Mouse (Mus musculus) spleen, postnatal 4 days (tissue): ENCODE measurements around the gene Tctex1d2.

Experiments
- DNase-seq, 2 experiments: peaks; one replicate each; pipeline ENCODE4 v3.0.0; 2022; ENCODE audit warnings: low spot score in 2 of 2

Tctex1d2 gene

DNA sequence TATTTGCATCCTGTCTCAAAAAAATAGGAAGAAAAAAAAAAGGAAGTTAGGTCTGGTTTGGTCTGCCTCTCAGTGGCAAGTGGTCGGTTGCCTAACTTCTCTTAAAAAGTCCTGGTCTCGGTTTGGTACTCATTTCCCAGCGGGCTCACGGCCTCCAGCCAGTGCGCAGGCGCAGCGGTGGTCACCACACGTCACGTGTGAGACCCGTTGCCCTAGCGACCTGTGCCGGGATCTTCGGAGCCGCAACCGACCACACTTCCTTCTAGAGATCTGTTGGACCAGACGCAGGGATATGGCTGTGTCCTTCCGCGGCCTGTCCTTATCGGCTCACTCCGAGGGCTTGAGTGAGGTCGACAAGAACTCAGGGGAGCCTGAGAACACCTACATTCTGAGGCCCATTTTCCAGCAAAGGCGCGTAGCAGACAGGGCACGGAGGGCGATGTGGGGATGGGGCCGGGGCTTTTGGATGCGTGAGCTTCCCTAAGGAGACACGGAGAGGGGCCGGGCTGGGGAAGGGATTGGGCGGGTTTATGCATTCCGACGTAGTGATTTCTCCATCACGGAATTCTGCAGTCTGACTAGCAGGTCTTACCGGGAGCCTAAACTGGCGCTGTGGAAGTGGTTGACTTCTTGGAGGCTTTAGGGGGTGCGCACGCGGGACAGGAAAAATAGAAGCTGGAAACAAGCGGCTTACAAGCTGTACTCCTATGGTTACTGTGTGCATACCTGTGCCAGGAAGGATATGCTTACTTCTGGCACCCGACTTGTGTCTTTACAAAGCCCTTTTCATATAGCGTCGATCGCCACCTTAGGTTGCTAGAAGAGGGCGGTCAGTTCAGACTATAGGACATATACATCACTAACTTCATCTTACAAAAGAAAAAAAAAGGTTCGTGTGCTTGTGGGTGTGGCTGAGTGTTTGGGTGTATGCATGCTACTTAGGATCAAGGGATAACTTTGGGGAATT, at the start of gene Tctex1d2:
Gene Tctex1d2, plus strand, starts transcription at position 186 of the 967 bp plus-strand sequence.
- peak; percentile 89 to 95 for DNase-seq

DNA sequence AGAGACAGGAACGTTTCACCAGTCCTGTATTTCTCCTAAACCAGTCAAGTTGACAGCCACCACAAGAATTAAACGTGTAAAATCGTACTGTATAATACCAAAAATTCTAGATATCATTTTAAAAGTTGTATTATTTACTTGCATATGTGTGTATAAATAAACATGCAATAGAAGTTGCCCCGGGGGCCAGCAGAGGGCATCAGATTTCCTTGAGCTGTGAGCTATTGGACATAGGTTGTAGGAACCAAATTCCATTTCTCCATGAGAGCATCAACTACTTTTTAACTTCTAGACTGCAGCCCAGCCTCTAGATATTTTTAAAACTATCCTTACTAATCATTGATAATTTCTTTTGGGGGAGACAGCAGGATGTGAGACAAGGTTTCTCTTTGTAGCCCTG, 48.2 kb upstream of the Tctex1d2 start:
- DNase-seq: peak; percentile 32 to 64

DNA sequence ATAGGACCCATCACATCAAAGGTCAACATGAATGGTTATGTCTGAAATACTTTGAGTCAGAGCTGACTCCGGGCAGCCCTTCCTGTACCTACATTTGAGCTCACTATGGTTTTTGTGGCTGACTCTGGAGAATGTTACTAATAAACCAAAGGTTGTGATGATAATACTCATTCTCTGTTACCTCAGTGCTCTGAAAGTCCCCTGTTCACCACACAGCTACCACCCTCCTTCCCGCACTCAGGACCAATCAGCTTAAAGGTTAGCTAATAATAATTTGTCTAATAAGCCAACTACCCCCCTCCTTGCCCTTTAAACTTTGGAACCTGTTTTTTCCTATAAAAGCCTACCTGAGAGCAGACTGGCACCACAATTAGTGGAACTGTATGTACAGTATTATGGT, 39.9 kb upstream of the Tctex1d2 start:
- DNase-seq: no peak

DNA sequence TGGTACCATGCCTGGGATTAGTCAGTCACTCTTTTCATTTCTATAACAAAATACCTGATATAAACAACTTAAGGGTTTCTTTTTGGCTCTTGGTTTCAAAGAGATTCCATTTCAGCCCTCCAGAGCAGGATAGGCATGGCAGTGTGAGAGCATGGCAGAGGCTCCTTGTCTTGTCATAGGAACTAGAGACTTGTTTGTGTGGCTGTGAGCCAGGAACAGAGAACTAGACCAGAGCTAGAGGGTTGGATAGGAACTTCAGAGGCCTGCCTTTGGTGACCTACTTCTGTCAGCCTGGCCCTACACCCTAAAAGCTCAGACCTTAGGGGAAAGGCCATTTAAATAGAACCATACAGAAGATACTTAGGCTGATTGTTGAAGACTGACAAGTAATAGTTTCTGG, 36.6 kb upstream of the Tctex1d2 start:
- no peak for DNase-seq

DNA sequence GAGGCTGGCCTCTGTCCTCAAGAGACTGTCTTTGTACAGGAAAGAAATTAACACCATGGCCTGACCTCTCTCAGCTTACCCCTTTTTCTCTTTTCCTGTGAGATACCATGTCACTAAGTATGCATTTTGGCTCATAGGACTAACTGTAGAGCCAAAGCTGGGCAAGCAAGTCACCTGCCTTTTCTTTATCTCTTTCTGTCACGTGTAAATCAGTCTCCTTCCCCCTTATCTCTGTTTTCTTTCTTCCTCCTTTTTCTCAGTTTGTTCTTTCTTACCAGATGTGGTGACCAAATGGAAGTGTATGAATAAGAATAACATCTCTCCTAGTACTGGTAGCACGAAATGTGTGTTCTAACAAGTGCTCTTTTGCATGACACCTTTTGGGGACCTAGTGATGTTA, 34.6 kb upstream of the Tctex1d2 start:
- DNase-seq: no peak

DNA sequence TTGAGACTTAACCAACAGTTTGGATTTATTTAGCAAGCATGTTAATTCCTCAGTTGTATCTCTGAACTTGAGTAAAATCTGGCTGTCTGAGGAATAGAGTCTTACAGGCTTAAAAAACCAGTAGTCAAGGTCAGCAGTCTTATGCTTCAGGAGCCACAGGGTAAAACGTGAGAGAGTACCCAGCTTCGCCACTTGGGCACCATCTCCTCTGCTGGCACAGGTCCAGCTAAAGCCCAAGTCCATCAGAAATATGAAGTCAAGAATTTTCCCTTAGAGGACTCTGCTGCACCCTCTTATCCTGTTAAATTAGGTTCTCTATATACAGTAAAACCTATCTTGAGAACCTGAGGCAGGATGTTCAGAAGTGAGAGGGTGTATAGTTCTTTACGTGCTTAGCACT, 32.7 kb upstream of the Tctex1d2 start:
- no peak for DNase-seq

DNA sequence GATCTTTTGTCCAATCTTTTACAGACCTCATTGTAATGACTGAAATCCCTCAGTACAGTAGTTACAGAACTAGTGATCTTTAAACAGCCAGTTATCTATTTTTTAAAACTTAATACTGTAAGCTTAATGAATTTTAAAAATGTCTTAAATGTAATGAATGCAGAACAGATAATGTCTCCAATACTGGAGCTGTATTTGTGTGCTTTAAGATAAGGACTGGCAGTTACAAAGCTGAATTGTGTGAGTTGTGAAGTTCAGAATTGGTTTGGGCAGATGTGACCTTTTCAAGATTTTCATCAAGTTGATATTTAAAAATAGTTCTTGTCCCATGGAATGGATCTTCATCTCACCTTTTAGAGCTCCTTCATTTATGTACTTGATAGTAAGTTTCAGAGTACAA, 30.5 kb upstream of the Tctex1d2 start:
- DNase-seq: no peak

DNA sequence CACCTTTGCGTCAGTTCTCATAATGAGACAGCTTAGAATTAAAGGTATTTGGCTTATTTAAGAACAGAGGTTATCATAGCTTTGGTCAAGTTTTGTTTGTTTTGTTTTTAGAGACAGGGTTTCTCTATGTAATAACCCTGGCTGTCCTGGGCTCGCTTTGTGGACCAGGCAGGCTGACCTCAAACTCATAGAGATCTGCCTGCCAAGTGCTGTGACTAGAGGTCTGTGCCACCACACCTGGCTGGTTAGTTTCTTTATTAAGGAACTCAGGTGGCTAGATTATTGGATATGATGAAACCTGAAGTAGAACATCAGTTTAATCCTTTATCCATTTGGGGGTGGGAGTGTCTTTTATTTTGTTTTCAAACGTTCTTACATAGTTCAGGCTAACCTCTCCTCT, 29.7 kb upstream of the Tctex1d2 start:
- no peak for DNase-seq

DNA sequence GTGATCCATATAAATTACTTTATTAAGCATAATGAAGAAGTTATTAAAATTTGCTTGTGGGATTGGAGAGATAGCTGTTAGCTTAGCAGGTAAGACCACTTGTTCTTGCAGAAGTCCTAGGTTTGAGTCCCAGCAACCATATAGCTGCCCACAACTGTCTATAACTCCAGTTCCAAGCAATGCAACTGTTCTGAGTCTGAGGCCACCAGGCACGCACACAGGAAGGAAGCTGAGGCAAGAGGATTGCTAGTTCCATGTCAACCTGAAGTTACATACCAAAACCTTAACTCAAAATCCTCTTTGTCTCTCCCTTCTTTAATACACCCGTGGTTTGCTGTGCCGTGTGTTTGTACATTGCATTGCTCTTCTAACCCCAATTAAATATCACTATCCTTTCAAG, 28.6 kb upstream of the Tctex1d2 start:
- no peak for DNase-seq

DNA sequence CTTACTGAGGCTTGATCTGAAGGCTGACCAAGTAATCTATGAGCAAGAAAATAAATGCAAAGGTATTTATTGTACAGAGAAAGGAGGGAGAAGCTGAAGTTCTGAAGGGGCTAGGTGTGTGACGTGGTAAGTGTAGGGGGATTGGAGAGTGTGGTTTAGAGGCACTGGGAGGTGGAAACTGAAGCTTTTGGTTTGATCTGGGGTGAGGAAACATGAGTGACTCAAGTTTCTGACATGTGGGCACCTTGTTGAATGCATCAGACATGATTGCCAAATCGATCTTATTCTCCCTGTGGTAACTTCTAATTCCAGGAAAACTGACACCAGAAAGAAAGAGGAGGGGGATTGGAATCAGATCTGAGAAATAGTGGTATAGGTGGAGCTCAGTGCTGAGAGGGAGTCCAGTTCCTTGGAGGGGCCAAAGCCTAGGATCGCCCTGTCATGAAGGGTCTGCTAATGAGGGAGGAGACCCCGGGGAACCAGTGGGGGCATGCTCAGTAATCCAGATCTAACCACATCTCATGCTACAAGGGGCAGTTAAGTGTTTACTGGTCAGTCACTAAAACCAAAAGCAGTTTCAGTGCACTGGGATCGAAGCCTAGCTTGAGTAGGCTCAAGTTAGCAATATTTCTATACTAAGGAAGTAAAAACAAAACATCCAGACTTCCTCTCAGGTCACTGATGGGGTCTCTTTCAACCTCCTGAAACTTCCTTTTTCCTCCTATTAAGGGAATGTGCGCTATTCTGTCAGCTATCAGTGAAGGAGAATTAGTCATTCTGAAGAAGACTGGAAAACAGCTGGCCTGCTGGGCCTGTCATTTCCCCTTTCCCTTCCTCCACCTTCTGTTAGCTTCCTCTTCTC, 23.6 kb upstream of the Tctex1d2 start:
- no peak for DNase-seq

DNA sequence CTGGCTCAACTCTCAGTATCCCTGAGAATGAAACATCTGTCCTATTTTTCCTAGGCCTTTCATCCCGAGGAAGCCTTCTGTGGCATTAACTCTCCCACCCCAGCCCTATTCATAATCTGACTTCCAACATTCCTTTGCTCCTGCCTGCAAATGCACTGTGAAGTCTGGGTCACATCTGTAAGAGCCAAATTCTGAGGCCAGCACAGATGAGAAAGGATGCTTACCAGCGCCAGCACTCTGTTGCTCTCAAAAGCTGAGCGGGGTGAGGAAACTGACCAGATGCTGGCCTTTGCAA, 23.0 kb upstream of the Tctex1d2 start:
- DNase-seq: no peak

DNA sequence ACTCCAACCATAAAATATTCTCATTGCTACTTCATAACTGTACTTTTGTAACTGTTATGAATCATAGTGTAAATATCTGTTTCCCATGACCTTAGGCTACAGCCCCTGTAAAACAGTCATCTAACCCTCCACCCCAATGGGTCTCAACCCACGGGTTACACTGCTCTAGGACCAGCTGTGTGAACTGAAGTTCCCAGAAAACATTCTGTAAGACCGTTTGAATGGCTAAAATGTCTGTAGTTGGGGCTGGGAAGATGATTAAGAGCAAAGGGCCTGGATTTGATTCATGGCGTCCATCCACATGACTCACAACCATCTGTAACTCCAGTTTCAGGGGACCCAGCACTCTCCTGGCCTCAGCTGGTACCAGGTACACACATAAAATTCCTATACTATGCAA, 21.3 kb upstream of the Tctex1d2 start:
- no peak for DNase-seq

DNA sequence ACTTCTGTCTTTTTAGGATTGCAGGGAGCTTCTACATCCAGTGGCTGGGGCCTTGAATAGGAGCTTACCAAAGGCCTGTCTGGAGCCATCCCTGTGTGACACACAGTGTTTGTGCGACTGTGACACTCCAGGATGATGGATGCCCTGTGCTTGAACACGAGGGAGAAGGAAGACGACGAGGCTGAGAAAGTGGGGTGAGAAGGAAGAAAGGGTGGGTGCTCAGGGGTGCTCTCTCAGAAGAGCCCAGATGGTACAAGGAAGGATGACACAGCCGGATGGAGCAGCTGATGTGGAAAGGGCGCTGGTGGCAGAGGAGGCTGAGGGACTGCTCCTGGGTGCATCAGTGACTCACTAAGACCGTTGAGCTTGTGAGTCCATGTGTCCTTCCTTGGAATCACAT, 19.2 kb upstream of the Tctex1d2 start, which contains the start of gene Tm4sf19:
Gene Tm4sf19, plus strand, starts transcription at position 240 of the 400 bp plus-strand sequence.
- DNase-seq: no peak

DNA sequence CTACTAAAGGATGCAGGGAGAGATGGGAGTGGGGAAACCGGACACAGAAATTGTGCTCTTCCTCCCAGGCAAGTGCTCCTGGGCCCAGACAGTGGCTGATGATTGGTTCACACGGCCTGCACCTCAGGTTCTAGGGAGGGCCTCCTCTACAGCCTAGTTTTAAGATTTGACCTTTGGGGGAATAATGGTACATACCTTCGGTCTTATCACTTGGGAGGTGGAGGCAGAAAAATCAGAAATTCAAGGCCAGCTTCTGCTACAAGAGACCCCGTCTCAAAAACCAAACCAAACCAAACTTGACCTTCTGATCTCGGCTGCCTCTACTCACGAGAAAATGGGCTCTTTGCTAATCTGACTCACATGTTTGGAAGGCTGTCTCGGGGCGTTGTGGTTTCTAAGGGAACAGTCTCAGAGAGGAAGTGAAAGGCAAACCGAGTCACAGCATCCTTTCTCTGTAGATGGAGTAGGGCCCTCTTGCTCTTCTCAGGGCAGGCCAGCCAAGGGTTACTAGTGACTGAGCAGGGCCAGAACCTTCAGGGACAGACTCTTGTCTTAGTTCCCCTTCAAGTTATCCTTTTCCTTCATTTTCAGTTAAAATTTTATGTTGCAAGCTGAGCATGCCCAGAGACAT, 18.1 kb upstream of the Tctex1d2 start:
- DNase-seq: peak in 1 of 2 experiments; percentile 67

DNA sequence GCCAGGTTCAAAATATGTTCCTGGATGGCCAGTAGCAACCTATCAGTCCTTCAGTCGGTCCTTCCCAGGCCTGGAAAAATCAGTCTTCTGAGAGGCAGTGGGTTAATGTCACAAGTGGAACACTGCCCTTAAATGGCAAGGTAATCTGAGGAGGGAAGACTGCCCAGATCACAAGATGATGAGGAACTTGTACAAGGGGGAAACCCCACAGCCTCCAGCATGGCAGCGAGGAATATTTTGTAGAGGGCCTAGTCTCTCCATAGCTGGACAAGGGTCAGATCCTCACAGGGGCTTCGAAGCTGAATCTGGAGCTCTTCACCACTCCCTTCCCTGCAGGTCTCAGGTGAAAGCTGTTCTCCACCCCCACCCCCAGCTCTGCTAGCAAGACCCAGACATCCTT, 16.7 kb upstream of the Tctex1d2 start:
- DNase-seq: no peak

DNA sequence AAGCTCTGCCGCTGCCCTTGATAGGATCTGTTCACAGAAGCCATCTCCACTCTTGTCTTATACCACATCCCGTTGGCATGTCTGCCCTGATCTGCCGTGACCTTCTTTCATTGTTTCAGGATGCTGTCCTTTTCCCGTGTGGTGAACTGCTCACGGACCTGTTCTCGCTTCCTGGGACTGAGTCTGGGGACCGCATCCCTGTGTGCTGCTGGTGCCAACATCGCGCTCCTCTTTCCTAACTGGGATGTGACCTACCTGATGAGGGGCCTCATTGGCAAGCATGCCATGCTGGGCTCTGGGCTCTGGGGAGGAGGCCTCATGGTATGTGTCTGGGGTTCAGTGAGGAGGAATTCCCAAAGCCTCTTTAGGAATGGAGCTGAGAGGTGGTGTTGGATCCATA, 13.8 kb upstream of the Tctex1d2 start:
- DNase-seq: peak in 1 of 2 experiments; percentile 54

DNA sequence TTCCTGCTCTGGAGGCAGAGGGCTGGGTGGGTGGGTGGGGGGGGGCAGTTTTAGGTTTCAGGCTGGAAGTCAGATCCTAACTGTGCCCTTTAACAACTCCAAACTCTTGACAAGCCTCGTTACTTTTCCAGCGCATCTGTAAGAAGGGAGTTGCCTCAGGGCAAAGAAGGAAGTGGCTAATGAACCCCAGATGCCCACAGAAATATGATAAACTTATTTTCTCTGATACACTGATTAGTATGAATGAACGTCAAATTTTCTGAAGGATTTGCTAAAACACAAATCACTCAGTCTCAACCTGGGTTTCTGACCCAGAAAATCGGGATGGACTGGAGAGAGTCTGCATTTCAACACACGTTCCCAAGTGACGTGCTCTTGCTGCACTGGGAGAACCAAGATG, 12.8 kb upstream of the Tctex1d2 start:
- no peak for DNase-seq

DNA sequence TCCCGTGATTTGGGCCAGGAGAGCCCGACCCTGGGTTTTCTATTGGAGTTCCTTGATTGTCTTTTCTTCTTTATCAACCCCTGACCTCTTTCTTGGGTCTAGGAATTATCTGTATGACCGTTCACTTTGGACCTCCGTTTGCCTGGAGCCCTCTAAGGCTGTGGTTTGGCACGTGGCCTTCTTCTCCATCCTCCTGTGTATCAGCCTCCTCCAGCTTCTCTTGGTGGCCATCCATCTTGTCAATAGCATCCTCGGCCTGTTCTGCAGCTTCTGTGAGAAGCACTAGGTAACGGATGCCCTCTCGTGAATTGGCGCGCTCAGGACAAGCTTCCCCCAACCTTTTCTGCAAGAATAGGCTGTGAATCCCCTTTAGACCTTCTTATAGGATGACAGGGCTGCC, 11.8 kb upstream of the Tctex1d2 start:
- no peak for DNase-seq

DNA sequence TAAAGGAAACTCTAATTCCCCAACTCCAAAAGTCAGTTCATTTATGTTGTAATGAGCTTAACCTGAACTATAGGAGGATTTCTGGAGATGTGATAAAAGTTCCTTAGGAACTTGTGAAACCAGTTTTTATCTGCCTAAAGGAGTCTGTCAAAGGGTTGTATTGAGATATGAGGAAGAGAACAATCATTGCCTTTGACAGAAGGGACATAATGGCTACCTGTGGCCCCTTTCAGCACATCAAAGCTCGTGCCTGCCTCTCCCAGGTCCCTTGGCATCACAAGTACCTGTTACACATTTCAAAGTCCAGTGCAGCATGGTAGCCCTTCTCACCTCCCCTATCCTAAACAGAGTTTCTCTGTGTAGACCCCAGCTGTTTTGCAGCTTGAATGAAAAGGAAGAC, 2.0 kb upstream of the Tctex1d2 start:
- DNase-seq: no peak

DNA sequence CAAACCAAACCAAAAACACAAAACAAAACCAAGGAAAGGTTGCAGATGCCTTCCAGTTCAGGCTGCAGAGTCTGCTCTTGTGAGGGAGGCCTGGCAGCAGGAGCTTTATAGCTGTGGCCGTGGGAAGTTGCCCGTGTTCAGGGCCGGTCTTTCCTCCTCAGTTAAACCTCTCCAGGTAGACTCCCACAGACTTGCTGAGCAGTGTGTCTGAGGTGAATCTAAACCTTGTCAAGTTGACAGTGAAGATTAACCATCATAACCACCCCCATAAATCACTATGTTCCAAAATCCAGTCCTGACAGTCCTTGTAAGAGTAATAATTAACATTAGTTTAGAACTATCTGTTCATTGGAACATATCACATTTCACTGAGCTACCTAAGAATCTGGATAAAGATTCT, 8.0 kb downstream of the Tctex1d2 start:
- DNase-seq: no peak

DNA sequence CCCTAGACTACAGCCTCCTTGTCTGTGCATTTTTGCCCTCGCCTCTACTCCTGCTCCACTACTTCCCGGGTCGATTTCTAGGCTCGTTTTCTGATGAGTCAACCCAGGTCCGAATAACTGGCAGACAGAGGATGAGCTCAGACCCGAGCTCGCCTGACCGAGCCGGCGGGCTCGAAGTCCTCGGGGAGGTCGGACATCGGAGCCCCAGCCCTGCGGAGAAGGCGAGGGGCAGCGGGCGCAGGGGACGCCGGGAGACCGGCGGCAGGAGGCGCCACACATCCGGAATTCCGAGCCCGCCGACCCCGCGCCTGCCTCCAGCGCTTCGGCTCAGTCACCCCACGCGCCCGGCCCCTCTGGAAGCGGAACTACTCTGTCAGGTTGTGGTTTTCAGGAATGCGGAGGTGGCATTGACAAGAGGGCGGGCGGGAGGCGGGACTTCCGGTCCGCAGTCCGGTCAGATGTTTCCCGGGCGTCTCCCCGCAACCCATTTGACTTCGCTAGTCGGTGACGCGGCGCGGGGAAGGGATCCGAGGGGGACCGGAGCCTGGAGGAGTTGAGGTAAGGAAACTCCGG, 11.1 kb downstream of the Tctex1d2 start, which contains the start of gene Pcyt1a:
Gene Pcyt1a, plus strand, starts transcription at position 448 of the 573 bp plus-strand sequence.
- peak; percentile 86 to 93 for DNase-seq

DNA sequence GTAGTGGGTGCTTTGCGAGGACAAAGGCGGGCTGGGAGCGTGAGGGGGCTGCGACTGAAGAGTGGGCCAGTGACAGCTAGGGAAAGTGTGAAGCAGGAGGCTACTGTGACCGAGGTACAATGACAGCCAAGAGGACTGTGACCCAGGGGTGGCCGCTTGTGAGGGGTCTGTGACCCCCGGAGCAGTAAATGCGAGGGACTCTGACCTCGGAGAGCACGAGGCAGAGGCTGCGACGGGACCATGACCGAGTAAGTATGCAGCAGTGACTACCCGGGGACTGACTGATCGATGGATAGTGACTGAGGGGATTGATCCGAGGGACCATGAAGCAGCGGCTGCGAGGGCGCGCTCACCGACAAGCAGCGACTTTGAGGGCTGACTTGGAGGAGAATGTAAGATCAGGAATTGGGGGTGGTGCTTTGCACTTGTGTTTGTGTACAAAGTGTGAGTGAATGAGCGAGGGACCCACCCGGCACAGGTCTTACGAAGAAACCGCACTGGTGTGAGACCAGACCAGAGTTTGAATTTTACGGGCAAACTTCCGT, 11.6 kb downstream of the Tctex1d2 start:
- DNase-seq: peak in 1 of 2 experiments; percentile 50
